Mouse (Mus musculus): ENCODE measurements at regions not wholly inside any gene's neighbourhood (a gene's known extent, or its start where the extent isn't known, plus 50 kb on each side); places are given as distances from the start of the nearest gene placed in this dataset.

- ATAC-seq (no peak), DNase-seq (ENCODE audit: low read depth, low spot score) (no peak)
- no peaks in the 10 kb centered on the region for H3K27me3 ChIP-seq
- CTCF ChIA-PET: no interaction called here
- POLR2A ChIA-PET: interaction anchor here (0.6 kb wide), 1 partner anchor 167 kb away, joined by 3 read pairs; no protein-coding TSS in a partner anchor
- in situ Hi-C loops (cut with MboI; ENCODE audit: low pct_unique_long_range_greater_than_20kb): no loop called here
- TF ChIP-seq CTCF (IDR thresholded peaks at IDR 0.05): no peak
Measured at GRCm38 (mm10) chr12:79888812-79889211, 224.0 kb downstream of the Zfp36l1 start.

DNA sequence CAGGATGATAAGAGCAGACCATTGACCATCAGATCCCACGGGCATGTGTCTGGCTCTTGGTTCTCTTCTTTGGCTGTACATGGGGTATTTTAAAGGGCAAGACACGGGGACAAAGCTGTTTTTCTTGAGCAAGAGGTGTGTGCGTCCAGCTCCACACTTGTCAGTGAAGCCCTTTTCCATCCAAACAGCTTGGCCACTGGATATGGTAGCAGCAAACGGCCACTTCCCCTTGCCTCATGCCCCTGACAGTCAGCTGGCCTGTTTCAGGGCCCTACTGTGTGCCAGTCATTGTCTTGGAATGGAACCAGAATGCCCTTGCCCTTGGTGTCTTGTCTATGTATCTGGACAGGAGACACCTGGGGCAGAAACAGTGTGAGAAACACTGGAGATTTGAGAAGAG is 224.7 kb downstream of the Zfp36l1 start:
- ChIA-PET POLR2A (no interaction called here), CTCF (no interaction called here)
- H3K27me3 ChIP-seq: no peaks in the 10 kb centered on the region
- ATAC-seq (no peak), DNase-seq (ENCODE audit: low read depth, low spot score) (no peak)
- in situ Hi-C loops (cut with MboI; ENCODE audit: low pct_unique_long_range_greater_than_20kb): no loop called here
- no peak for TF ChIP-seq CTCF (IDR thresholded peaks at IDR 0.05)

DNA sequence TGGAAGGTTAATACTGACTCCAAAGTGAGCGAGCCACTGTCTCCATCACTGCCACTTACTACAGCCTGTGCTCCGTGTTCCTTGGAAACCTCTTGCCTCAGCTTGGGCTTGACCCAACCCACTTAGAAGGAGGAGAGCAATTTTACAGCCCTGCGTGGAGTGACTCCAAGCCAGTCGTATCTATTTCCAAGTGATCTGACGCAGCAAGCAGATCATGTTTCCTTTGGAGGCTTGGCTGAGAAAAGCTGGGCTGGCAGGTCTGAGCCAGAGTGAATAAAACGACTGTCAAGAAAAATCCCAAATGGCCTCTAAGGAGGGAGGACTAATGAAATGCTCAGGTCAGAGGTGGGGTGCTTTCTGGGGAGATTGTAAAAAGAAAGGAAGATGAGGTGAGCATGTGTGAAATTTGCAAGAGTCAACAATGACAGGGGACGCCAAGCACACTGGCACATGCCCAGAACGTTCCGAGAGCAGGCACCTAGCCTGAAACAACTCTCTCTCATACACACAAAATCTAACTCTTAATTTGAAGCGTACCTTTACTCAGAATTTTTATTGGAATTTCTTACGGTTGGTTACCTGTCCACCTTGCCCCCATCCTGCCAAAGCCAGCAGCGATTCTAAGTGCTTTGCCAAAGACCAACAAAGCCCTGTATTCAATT is 225.5 kb downstream of the Zfp36l1 start:
- DNase-seq (ENCODE audit: low read depth, low spot score): no peak
- ChIA-PET POLR2A (no interaction called here), CTCF (no interaction called here)
- H3K27me3 ChIP-seq: no peaks in the 10 kb centered on the region
- no peak for TF ChIP-seq CTCF (IDR thresholded peaks at IDR 0.05)
- ATAC-seq: no peak
- in situ Hi-C loops (cut with MboI; ENCODE audit: low pct_unique_long_range_greater_than_20kb): no loop called here

DNA sequence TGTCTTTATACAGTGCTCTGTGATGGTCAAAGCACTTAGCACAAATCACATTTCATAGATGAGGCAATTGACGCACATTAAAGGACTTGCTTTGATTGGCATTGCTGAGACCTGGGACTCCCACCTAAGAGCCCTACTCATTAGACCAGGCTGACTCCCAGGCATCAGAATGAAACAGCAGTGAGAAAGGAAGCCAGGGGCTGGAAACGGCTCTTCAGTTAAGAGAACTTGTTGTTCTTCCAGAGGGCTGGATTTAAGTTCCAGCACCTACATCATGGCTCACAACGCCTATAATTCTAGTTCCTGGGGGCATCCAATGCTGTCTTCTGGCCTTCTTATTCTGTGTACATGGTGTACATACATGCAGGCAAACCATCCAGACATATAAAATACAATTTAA is 226.3 kb downstream of the Zfp36l1 start:
- ATAC-seq: no peak
- no peak for TF ChIP-seq CTCF (IDR thresholded peaks at IDR 0.05)
- no peak for DNase-seq (ENCODE audit: low read depth, low spot score)
- H3K27me3 ChIP-seq: no peaks in the 10 kb centered on the region
- CTCF ChIA-PET: no interaction called here
- POLR2A ChIA-PET: no interaction called here
- in situ Hi-C loops (cut with MboI; ENCODE audit: low pct_unique_long_range_greater_than_20kb): no loop called here

DNA sequence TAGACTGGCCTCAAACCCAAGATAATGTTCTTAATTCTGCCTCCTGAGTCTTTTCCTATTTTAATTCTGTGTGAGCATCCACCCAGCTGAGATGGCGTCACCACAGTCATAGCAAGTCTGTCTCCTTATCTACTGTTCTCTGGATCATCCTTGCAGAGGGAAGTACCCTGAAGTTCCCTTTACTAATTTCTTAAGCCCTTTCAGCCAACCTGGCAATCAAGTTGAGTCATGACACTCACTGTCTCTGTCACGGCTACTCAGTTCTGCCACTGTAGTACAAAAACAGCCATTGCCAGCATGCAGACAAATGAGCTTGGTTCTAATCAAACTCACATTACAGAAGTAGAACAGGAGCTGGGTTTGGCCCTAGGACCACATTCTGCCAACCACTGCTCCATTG is 227.5 kb downstream of the Zfp36l1 start:
- no peak for TF ChIP-seq CTCF (IDR thresholded peaks at IDR 0.05)
- no peak for DNase-seq (ENCODE audit: low read depth, low spot score)
- no peak for ATAC-seq
- in situ Hi-C loops (cut with MboI; ENCODE audit: low pct_unique_long_range_greater_than_20kb): no loop called here
- POLR2A ChIA-PET: no interaction called here
- H3K27me3 ChIP-seq: no peaks in the 10 kb centered on the region
- CTCF ChIA-PET: no interaction called here

DNA sequence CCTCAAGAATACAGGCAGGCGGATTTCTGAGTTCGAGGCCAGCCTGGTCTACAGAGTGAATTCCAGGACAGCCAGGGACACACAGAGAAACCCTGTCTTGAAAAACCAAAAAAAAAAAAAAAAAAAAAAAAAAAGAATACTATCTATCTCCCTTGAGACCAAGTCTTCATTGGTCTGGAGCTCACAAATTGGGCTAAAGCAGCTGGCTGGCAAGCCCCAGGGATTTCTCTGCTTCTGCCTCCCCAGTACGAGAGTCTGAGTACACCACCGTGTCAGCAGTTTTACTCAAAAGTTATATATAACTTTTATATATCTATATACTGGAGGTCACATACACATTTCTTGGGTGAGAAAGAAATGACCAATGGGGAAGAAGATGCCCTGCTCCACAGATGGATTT is 229.2 kb downstream of the Zfp36l1 start:
- ChIA-PET CTCF (no interaction called here), POLR2A (no interaction called here)
- TF ChIP-seq CTCF (IDR thresholded peaks at IDR 0.05): no peak
- in situ Hi-C loops (cut with MboI; ENCODE audit: low pct_unique_long_range_greater_than_20kb): no loop called here
- ATAC-seq: no peak
- DNase-seq (ENCODE audit: low read depth, low spot score): no peak
- no peaks in the 10 kb centered on the region for H3K27me3 ChIP-seq

DNA sequence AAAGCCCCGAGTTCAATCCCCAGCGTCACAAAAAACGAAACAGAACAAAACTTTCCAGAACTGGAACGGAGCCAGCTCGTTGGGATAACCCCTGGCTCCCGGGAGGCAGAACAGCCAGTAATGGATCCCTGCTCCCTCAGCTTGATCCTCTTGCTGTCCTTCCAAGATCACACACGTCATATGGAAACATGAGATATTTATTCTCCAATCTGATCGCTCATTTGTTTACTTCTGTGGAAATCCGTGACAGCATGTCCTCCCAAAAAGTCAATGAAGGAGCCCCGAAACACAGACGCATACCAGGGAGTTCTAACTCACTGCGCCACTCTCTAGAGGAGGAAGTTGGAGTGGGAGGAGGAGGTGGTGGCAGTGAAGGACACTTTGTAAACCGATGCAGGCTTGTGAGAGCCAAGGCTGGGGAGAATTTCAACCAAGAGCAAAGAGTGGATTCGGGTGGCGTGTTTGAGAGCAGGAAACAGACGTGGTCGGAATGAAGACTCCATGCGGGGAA is 232.0 kb downstream of the Zfp36l1 start:
- DNase-seq (ENCODE audit: low read depth, low spot score) (no peak), ATAC-seq (no peak)
- in situ Hi-C loops (cut with MboI; ENCODE audit: low pct_unique_long_range_greater_than_20kb): no loop called here
- CTCF ChIA-PET: no interaction called here
- no peaks in the 10 kb centered on the region for H3K27me3 ChIP-seq
- no peak for TF ChIP-seq CTCF (IDR thresholded peaks at IDR 0.05)
- POLR2A ChIA-PET: no interaction called here

GRCm38 (mm10) chr12:79880346-79880745 is 232.5 kb downstream of the Zfp36l1 start:
- in situ Hi-C loops (cut with MboI; ENCODE audit: low pct_unique_long_range_greater_than_20kb): no loop called here
- ATAC-seq: no peak
- ChIA-PET POLR2A (no interaction called here), CTCF (no interaction called here)
- no peak for DNase-seq (ENCODE audit: low read depth, low spot score)
- no peaks in the 10 kb centered on the region for H3K27me3 ChIP-seq
- TF ChIP-seq CTCF (IDR thresholded peaks at IDR 0.05): no peak

- in situ Hi-C loops (cut with MboI; ENCODE audit: low pct_unique_long_range_greater_than_20kb): no loop called here
- ChIA-PET POLR2A (no interaction called here), CTCF (no interaction called here)
- no peak for TF ChIP-seq CTCF (IDR thresholded peaks at IDR 0.05)
- ATAC-seq (no peak), DNase-seq (ENCODE audit: low read depth, low spot score) (no peak)
- H3K27me3 ChIP-seq: no peaks in the 10 kb centered on the region
Measured at GRCm38 (mm10) chr12:79879918-79880273, 232.9 kb downstream of the Zfp36l1 start.

GRCm38 (mm10) chr12:79879093-79879917 is 233.5 kb downstream of the Zfp36l1 start:
- in situ Hi-C loops (cut with MboI; ENCODE audit: low pct_unique_long_range_greater_than_20kb): no loop called here
- H3K27me3 ChIP-seq: no peaks in the 10 kb centered on the region
- CTCF ChIA-PET: no interaction called here

DNA sequence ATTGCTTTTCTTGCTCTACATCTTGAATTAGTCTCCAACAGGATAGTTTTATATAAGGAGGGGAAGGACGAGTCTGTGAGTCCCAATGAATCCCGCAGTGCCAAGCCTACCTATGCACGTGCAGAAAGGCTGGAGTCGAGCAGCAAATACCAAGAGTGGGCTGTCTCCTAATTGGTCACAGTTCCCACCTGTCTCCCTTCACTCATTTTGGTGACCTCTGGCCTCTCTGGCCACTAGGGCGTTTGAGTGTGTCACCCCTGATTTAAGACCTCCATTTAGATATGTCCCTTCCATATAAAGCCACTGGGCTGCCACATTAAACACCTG is 234.1 kb downstream of the Zfp36l1 start:
- TF ChIP-seq CTCF (IDR thresholded peaks at IDR 0.05): no peak
- CTCF ChIA-PET: no interaction called here
- in situ Hi-C loops (cut with MboI; ENCODE audit: low pct_unique_long_range_greater_than_20kb): no loop called here
- POLR2A ChIA-PET: no interaction called here
- ATAC-seq (no peak), DNase-seq (ENCODE audit: low read depth, low spot score) (no peak)
- H3K27me3 ChIP-seq: no peaks in the 10 kb centered on the region

More at GRCm38 (mm10) chr12:79879093-79879917, 233.5 kb downstream of the Zfp36l1 start:
- POLR2A ChIA-PET: no interaction called here
- ATAC-seq (no peak), DNase-seq (ENCODE audit: low read depth, low spot score) (no peak)
- no peak for TF ChIP-seq CTCF (IDR thresholded peaks at IDR 0.05)

Measured in Patski (cell line).